Mouse (Mus musculus) cortical plate, adult 2 months (tissue): ENCODE results near the gene Qsox1. TPM values are rescaled to one million over a fixed set of nuclear protein-coding genes. Genes with fewer than 3 reads are reported as not detected.
A peak's percentile ranks its signal among the peaks of the same experiment; 100 is the strongest.

Source experiments
- H3K27ac ChIP-seq: fragments of 200-500 bp; 2 replicates; pipeline ENCODE4 v1.5.1; 2012; ENCODE audit warnings: low read length, control low read depth, inconsistent platforms; ENCODE audit not compliant: insufficient read depth
- H3K4me1 ChIP-seq: fragments of 200-500 bp; 2 replicates; pipeline ENCODE4 v1.6.1; 2011; ENCODE audit warnings: low read length; ENCODE audit not compliant: control insufficient read depth, insufficient read depth
- H3K4me3 ChIP-seq: fragments of 200-500 bp; 2 replicates; pipeline ENCODE4 v1.5.1; 2011; ENCODE audit warnings: mild to moderate bottlenecking, low read length, control low read depth; ENCODE audit not compliant: insufficient read depth
- CTCF ChIP-seq: fragments of 200-500 bp; IDR thresholded peaks from 2 replicates; pipeline ENCODE4 v1.5.1; 2011; ENCODE audit warnings: mild to moderate bottlenecking, control low read depth, low read length; ENCODE audit not compliant: insufficient read depth; ENCODE audit errors: extremely low read depth
- POLR2A ChIP-seq: fragments of 200-500 bp; IDR thresholded peaks from 2 replicates; pipeline ENCODE4 v1.6.1; 2011; ENCODE audit warnings: mild to moderate bottlenecking, low read length, control low read depth; ENCODE audit not compliant: insufficient read depth; ENCODE audit errors: extremely low read depth
- polyA plus RNA-seq: library from polyadenylated mRNA; depleted of rRNA; stranded (reverse); fragments of >200 nt; gene quantifications from 2 replicates; pipeline ENCODE4 v1.2.3, GENCODE M21; 2012; rRNA removed

Gene Qsox1
- polyA plus RNA-seq = 33.5 and 34.6 TPM in 2 replicates

- TF ChIP-seq POLR2A = peak; percentile 80; the same call in 1 of the 2 replicates
- no peak for TF ChIP-seq CTCF
- H3K4me1 ChIP-seq = no peaks in the 10 kb centered on the region; the same call in 1 of the 2 replicates
- no peak within 1 kb of the TSS for H3K27ac ChIP-seq
Measured at GRCm38 (mm10) chr1:155812581-155813499, at the start of gene Qsox1. Gene Qsox1 (minus strand): TSS chr1:155812889.

GRCm38 (mm10) chr1:155854926-155855702 lies 42.4 kb upstream of the Qsox1 start:
- TF ChIP-seq POLR2A = no peak
- TF ChIP-seq CTCF = no peak
- H3K4me3 ChIP-seq = no peak overlapping the region
- H3K27ac ChIP-seq = no peak overlapping the region
- H3K4me1 ChIP-seq = no peaks in the 10 kb centered on the region

More at GRCm38 (mm10) chr1:155812581-155813499, at the start of gene Qsox1:
- peak within 1 kb of the TSS; percentile 79 for H3K4me3 ChIP-seq

DNA sequence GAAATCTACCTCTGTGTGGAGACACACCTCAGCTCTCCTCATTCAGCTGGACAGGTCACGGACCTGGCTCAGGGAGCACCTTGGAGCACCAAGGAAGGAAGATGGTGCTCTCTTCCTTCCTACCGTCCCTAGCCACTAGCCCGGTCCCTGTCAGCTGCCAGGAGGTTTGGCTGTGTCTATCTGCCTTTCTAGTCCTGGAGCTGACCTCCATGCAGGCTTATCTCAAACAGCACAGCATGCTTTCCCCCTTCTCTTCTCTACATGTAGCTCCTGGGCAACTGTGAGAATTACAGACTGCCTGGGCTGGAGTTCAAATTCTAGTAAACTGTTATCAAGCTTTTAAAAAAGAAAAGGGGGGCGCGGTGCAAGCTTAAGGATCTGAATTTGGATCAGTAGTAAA lies 40.3 kb upstream of the Qsox1 start:
- H3K27ac ChIP-seq = no peak overlapping the region
- no peaks in the 10 kb centered on the region for H3K4me1 ChIP-seq
- TF ChIP-seq POLR2A (no peak), CTCF (no peak)
- no peak overlapping the region for H3K4me3 ChIP-seq

DNA sequence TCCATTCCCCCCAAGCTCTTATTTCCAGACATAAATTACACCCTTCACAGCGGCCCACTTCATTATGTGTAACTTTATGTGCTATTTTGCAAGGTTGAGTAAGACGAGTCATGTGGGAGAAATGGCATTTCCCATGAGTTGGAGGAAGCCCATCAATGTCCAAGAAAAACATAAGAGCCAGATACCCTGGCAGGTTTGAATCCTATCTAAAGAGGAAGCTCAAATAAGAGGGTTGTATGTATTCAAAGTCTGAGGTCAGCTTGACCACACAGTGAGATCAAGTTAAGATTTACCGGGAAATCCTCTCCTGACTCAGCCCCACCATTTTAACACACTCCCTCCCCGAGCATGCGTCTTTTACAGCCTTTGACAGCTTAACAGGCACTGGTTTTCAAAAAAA lies 31.5 kb upstream of the Qsox1 start:
- no peak overlapping the region for H3K4me3 ChIP-seq
- no peak for TF ChIP-seq POLR2A
- H3K27ac ChIP-seq = no peak overlapping the region
- no peaks in the 10 kb centered on the region for H3K4me1 ChIP-seq

DNA sequence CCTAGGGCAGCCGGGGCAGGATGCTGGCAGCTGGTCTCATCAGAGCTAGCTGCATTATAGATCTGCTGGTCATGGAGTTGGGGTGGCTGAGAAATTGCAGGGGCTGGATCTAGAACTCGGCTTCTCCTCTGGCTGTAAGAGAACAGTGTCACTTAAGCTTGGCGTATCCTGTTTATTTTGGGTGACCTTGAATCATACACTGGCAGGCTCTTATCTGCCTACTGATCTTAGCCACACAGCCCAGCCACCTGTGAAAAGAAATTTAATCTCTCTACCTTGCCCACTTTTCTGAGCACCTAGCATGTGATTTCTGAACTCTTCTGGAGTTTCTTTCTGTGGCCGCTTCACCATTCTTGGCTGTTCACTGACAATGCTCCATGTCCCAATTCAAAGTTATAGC lies 30.8 kb upstream of the Qsox1 start:
- no peak overlapping the region for H3K27ac ChIP-seq
- no peak overlapping the region for H3K4me3 ChIP-seq
- no peak for TF ChIP-seq CTCF
- no peak for TF ChIP-seq POLR2A
- no peaks in the 10 kb centered on the region for H3K4me1 ChIP-seq

DNA sequence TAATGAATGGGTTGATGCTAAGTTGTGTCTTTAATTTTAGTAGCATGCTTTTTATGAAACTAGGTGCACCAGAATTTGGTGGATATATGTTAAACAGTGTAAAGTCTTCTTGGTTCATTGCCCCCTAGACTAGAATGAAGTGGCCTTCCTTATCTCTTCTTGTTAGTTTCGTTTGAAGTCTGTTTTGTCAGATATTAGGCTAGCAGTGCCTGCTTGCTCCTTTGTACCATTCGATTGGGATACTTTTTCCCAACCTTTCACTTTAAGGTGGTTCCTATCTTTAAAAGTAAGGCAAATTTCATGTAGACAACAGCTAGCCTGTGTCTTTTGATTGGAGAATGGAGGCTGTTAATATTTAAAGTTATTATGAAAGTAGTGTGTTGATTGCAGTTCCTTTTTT lies 23.0 kb upstream of the Qsox1 start:
- Histone ChIP-seq H3K4me1 (no peaks in the 10 kb centered on the region), H3K27ac (no peak overlapping the region), H3K4me3 (no peak overlapping the region)
- TF ChIP-seq CTCF (no peak), POLR2A (no peak)

DNA sequence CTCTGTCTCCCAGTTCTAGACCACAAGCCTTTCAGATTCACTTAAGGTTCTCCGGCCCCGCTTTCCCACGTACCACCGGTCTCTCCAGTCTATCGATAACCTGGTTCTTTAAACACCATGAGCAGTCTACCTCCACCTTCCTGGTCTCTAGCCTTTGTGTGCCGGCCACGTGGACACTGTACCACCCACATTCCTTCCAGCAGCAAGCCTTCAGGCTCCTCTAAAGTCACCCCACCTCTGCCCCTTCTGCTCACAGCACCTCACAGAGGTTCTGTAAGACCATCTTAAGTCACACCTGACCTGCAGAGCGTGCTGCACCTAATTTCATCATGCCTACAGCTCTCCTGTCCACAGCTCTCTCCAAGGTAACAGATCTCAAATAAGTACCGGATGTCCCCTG lies 20.9 kb upstream of the Qsox1 start:
- no peak overlapping the region for H3K4me3 ChIP-seq
- TF ChIP-seq CTCF = no peak
- no peak for TF ChIP-seq POLR2A
- H3K4me1 ChIP-seq = no peaks in the 10 kb centered on the region
- H3K27ac ChIP-seq = no peak overlapping the region

GRCm38 (mm10) chr1:155831958-155832357 lies 19.3 kb upstream of the Qsox1 start:
- H3K27ac ChIP-seq = no peak overlapping the region
- no peak for TF ChIP-seq POLR2A
- no peak for TF ChIP-seq CTCF
- H3K4me1 ChIP-seq = no peaks in the 10 kb centered on the region
- no peak overlapping the region for H3K4me3 ChIP-seq

DNA sequence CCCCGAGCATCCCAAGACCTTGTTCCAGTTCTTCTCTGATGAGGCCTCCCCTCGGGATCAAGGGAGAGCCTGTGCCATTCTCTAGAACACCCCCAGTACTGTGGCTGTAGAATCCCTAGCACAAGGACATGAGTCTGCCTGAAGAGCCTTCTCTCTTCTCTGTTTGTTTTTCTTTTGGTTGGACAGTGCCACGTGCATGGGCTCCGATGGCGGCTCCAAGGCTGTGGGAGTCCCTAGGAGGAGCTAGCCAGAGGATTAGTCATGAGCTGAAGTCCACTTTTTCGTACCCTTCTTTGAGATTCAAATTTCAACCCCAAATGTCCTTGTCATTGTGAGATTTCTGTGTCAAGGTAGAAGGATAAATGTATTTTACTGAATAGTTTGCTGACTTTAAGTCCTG lies 18.2 kb upstream of the Qsox1 start:
- H3K4me1 ChIP-seq = no peaks in the 10 kb centered on the region
- H3K4me3 ChIP-seq = no peak overlapping the region
- TF ChIP-seq POLR2A (no peak), CTCF (no peak)
- H3K27ac ChIP-seq = no peak overlapping the region
